In the genomic region with DNA sequence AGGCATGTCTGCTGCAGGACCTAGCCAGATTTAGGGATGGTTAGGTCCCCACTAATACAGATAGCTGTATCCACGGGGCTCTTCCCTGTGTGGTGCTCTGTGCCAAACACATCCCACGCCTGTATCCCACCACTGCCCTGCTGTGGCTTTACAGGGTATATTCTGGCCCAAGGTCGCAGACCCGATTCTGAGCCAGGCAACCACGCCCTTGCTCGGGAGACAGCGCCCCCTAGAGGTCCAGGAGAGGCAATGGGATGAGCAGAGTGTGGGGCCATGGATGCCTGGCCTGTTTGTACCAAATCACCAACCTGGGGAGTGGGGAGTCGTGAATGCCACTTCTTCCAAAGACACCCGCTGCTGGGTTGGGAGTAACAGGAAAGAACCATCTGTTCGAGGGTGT, we compare ENCODE assay signal across 8 mouse cellular contexts.
DNase-seq lines count a peak whose midpoint lies in the region; ATAC-seq lines count a peak whose summit lies in the region.

No protein-coding gene starts in this region.

- no peak overlapping the region for H3K27ac ChIP-seq in midbrain, embryonic 10.5 days (replicated peaks)
- no peak overlapping the region for H3K27ac ChIP-seq in midbrain, embryonic 16.5 days (ENCODE audit: low read length)
- no peak overlapping the region for H3K27ac ChIP-seq in liver, embryonic 13.5 days

- H3K4me2 ChIP-seq in midbrain, embryonic 16.5 days (ENCODE audit: low read length), result no peak overlapping the region
- H3K4me2 ChIP-seq in liver, embryonic 13.5 days, result no peak overlapping the region

- no peak overlapping the region for H3K9ac ChIP-seq in midbrain, embryonic 16.5 days (ENCODE audit: low read depth, low read length)
- no peak overlapping the region for H3K9ac ChIP-seq in liver, embryonic 13.5 days

- no peaks in the 10 kb centered on the region for H3K9me3 ChIP-seq in midbrain, embryonic 10.5 days (replicated peaks)
- no peaks in the 10 kb centered on the region for H3K9me3 ChIP-seq in midbrain, embryonic 16.5 days (replicated peaks; ENCODE audit: control insufficient read depth, low read length, poor library complexity, severe bottlenecking)
- no peaks in the 10 kb centered on the region for H3K9me3 ChIP-seq in liver, embryonic 13.5 days (replicated peaks)

- no peak overlapping the region for H3K4me3 ChIP-seq in midbrain, embryonic 10.5 days
- no peak overlapping the region for H3K4me3 ChIP-seq in midbrain, embryonic 16.5 days (ENCODE audit: low read depth, low read length)
- H3K4me3 ChIP-seq in liver, embryonic 13.5 days (replicated peaks), result no peak overlapping the region

- DNase-seq in midbrain, embryonic 10.5 days (ENCODE audit: low spot score), result peak; percentile 59
- peak; percentile 58 for DNase-seq in WW6 (ENCODE audit: low read depth, low spot score)
- DNase-seq in cerebellum, adult 9-10 months, result peak; percentile 67
- DNase-seq in liver, embryonic 13.5 days, result peak; percentile 25
- DNase-seq in MN1 (ENCODE audit: low spot score), result no peak

- 17% methylated on average over 10 of the region's 10 CpGs for WGBS in midbrain, embryonic 10.5 days
- WGBS in midbrain, embryonic 16.5 days, result 17% methylated on average over 10 of the region's 10 CpGs
- WGBS in liver, embryonic 13.5 days (ENCODE audit: insufficient replicate concordance), result 12% methylated on average over 10 of the region's 10 CpGs

- H3K36me3 ChIP-seq in midbrain, embryonic 10.5 days, result no peaks in the 10 kb centered on the region
- H3K36me3 ChIP-seq in midbrain, embryonic 16.5 days (ENCODE audit: control insufficient read depth, insufficient read depth, low read length), result no peaks in the 10 kb centered on the region
- no peaks in the 10 kb centered on the region for H3K36me3 ChIP-seq in liver, embryonic 13.5 days

- H3K4me1 ChIP-seq in midbrain, embryonic 10.5 days, result peaks cover 45% of the 10 kb centered on the region
- H3K4me1 ChIP-seq in midbrain, embryonic 16.5 days (ENCODE audit: control insufficient read depth, insufficient read depth, low read length), result peaks cover 3% of the 10 kb centered on the region; the same call in 1 of the 2 replicates
- H3K4me1 ChIP-seq in liver, embryonic 13.5 days (replicated peaks), result no peaks in the 10 kb centered on the region

- H3K27me3 ChIP-seq in midbrain, embryonic 10.5 days (ENCODE audit: low read depth, poor library complexity, severe bottlenecking), result 0 out of 2 replicates have a peak, but pooled peaks cover 4% of the 10 kb centered on the region
- H3K27me3 ChIP-seq in midbrain, embryonic 16.5 days (ENCODE audit: control insufficient read depth, insufficient read depth, low read depth, low read length), result no peaks in the 10 kb centered on the region
- no peaks in the 10 kb centered on the region for H3K27me3 ChIP-seq in liver, embryonic 13.5 days

- ATAC-seq in midbrain, embryonic 16.5 days, result no peak
- ATAC-seq in granulocyte monocyte progenitor cell, adult 5-6 weeks (replicated peaks; ENCODE audit: poor library complexity, severe bottlenecking), result peak; percentile 60
- no peak for ATAC-seq in liver, embryonic 13.5 days (ENCODE audit: low read depth)
- 0 out of 2 replicates have a peak, but pooled peaks have one; percentile 16 for ATAC-seq in neutrophil, adult 5-6 weeks (ENCODE audit: extremely low read depth, insufficient number of reproducible peaks, low FRiP score, poor library complexity, severe bottlenecking)

Comparison
In these comparisons a context has a peak if more than half of its experiments do, and no peak if none do; other contexts are left out.
1. ATAC-seq: peak in granulocyte monocyte progenitor cell, adult 5-6 weeks (single experiment) and neutrophil, adult 5-6 weeks (single experiment); none in midbrain, embryonic 16.5 days (single experiment) and liver, embryonic 13.5 days (single experiment).